Mouse (Mus musculus) limb, embryonic 12.5 days (tissue): ENCODE data around the gene Ctsl. TPM values are rescaled to one million over a fixed set of nuclear protein-coding genes. Genes with fewer than 3 reads are reported as not detected.
A peak's percentile ranks its signal among the peaks of the same experiment; 100 is the strongest.

ENCODE experiments used
- ATAC-seq: fragments of 200-750 bp; cut with Nextera tagmentation; 2 replicates; pipeline ENCODE4 v1.8.0; 2017; ENCODE audit warnings: low read depth, moderate TSS enrichment; ENCODE audit not compliant: insufficient number of reproducible peaks, insufficient read depth, low FRiP score, low TSS enrichment
- H3K27ac ChIP-seq: fragments of 300-500 bp; sonication (generic); 2 replicates; pipeline ENCODE4 v1.5.1; 2016; ENCODE audit warnings: mild to moderate bottlenecking, moderate library complexity
- H3K27me3 ChIP-seq: fragments of 300-500 bp; sonication (generic); 2 replicates; pipeline ENCODE4 v1.6.1; 2016; ENCODE audit warnings: mild to moderate bottlenecking, moderate library complexity
- H3K36me3 ChIP-seq: fragments of 300-500 bp; sonication (generic); 2 replicates; pipeline ENCODE4 v1.6.1; 2016; ENCODE audit warnings: mild to moderate bottlenecking, moderate library complexity
- H3K4me1 ChIP-seq: fragments of 300-500 bp; sonication (generic); replicated peaks from 2 replicates; pipeline ENCODE4 v1.6.1; 2016
- H3K4me2 ChIP-seq: fragments of 300-500 bp; sonication (generic); 2 replicates; pipeline ENCODE4 v1.6.1; 2016; ENCODE audit warnings: mild to moderate bottlenecking, moderate library complexity
- H3K4me3 ChIP-seq: fragments of 300-500 bp; sonication (generic); replicated peaks from 2 replicates; pipeline ENCODE4 v1.5.1; 2016; ENCODE audit warnings: mild to moderate bottlenecking
- H3K9ac ChIP-seq: fragments of 300-500 bp; sonication (generic); replicated peaks from 2 replicates; pipeline ENCODE4 v1.6.1; 2016; ENCODE audit warnings: mild to moderate bottlenecking, moderate library complexity
- H3K9me3 ChIP-seq: fragments of 300-500 bp; sonication (generic); 2 replicates; pipeline ENCODE4 v1.6.1; 2016; ENCODE audit warnings: mild to moderate bottlenecking, moderate library complexity
- WGBS: fragments of 180-500 bp; shearing (Covaris S2); methylation state at CpG from one replicate; pipeline ENCODE4 v1.1.7; 2016; 5-methylcytosine and 5-hydroxymethylcytosine counted together
- polyA plus RNA-seq: library from polyadenylated mRNA; unstranded; fragments of >200 nt; fragmentation: Nextera tagmentation; extraction: Ambion mirVana; gene quantifications from 2 replicates; pipeline ENCODE4 v1.2.1, GENCODE M21; 2016

Ctsl gene
- polyA plus RNA-seq: 153 and 157 TPM in 2 replicates

GRCm38 (mm10) chr13:64370173-64370940 lies at the start of gene Ctsl:
Ctsl (minus strand) TSS chr13:64370890.
- Histone ChIP-seq H3K27ac (peak within 1 kb of the TSS; percentile 80), H3K4me2 (peak within 1 kb of the TSS; percentile 79)

GRCm38 (mm10) chr13:64416955-64417601 lies 46.4 kb upstream of the Ctsl start:
- Histone ChIP-seq H3K4me1 (peaks cover 4% of the 10 kb centered on the region; the same call in 1 of the 2 replicates), H3K9me3 (no peaks in the 10 kb centered on the region), H3K36me3 (no peaks in the 10 kb centered on the region), H3K4me3 (no peak overlapping the region), H3K4me2 (no peak overlapping the region), H3K9ac (no peak overlapping the region), H3K27ac (no peak overlapping the region), H3K27me3 (no peaks in the 10 kb centered on the region)
- WGBS: 55% methylated on average over 5 of the region's 5 CpGs
- ATAC-seq: no peak

More at GRCm38 (mm10) chr13:64370173-64370940, at the start of gene Ctsl:
- under 1% methylated on average over 43 of the region's 43 CpGs for WGBS
- H3K9ac ChIP-seq: peak within 1 kb of the TSS; percentile 81
- no peaks in the 10 kb centered on the region for H3K27me3 ChIP-seq
- peaks cover 32% of the 10 kb centered on the region for H3K36me3 ChIP-seq
- H3K9me3 ChIP-seq: no peaks in the 10 kb centered on the region
- ATAC-seq: peak; percentile 98
- H3K4me3 ChIP-seq: peak within 1 kb of the TSS; percentile 79
- H3K4me1 ChIP-seq: peaks cover 14% of the 10 kb centered on the region

- no peak overlapping the region for H3K9ac ChIP-seq
- H3K4me1 ChIP-seq: no peaks in the 10 kb centered on the region
- H3K36me3 ChIP-seq: no peaks in the 10 kb centered on the region
- no peaks in the 10 kb centered on the region for H3K27me3 ChIP-seq
- no peak overlapping the region for H3K4me3 ChIP-seq
- no peak for ATAC-seq
- no peak overlapping the region for H3K4me2 ChIP-seq
- H3K9me3 ChIP-seq: no peaks in the 10 kb centered on the region
- 83% methylated on average over 2 of the region's 2 CpGs for WGBS
- H3K27ac ChIP-seq: no peak overlapping the region
Observed at GRCm38 (mm10) chr13:64415659-64416058, 45.0 kb upstream of the Ctsl start.

GRCm38 (mm10) chr13:64412752-64413257 lies 42.1 kb upstream of the Ctsl start:
- Histone ChIP-seq H3K27ac (no peak overlapping the region), H3K36me3 (no peaks in the 10 kb centered on the region), H3K4me1 (no peaks in the 10 kb centered on the region), H3K9ac (no peak overlapping the region), H3K4me2 (no peak overlapping the region), H3K9me3 (no peaks in the 10 kb centered on the region), H3K27me3 (no peaks in the 10 kb centered on the region), H3K4me3 (no peak overlapping the region)
- WGBS: 90% methylated on average over 2 of the region's 2 CpGs
- no peak for ATAC-seq

GRCm38 (mm10) chr13:64411282-64411681 lies 40.6 kb upstream of the Ctsl start:
- Histone ChIP-seq H3K4me2 (no peak overlapping the region), H3K4me1 (no peaks in the 10 kb centered on the region), H3K4me3 (no peak overlapping the region), H3K9ac (no peak overlapping the region), H3K9me3 (no peaks in the 10 kb centered on the region), H3K36me3 (no peaks in the 10 kb centered on the region), H3K27ac (no peak overlapping the region), H3K27me3 (no peaks in the 10 kb centered on the region)
- ATAC-seq: no peak
- 79% methylated on average over 2 of the region's 2 CpGs for WGBS

- Histone ChIP-seq H3K9me3 (no peaks in the 10 kb centered on the region), H3K4me2 (no peak overlapping the region), H3K36me3 (no peaks in the 10 kb centered on the region), H3K9ac (no peak overlapping the region), H3K27ac (no peak overlapping the region), H3K4me3 (no peak overlapping the region), H3K27me3 (no peaks in the 10 kb centered on the region), H3K4me1 (no peaks in the 10 kb centered on the region)
- 71% methylated on average over 5 of the region's 5 CpGs for WGBS
- ATAC-seq: no peak
Observed at GRCm38 (mm10) chr13:64410604-64411003, 39.9 kb upstream of the Ctsl start.

GRCm38 (mm10) chr13:64407992-64408391 lies 37.3 kb upstream of the Ctsl start:
- no peaks in the 10 kb centered on the region for H3K36me3 ChIP-seq
- no peak overlapping the region for H3K4me3 ChIP-seq
- no peak overlapping the region for H3K9ac ChIP-seq
- WGBS: 87% methylated on average over 5 of the region's 5 CpGs
- no peaks in the 10 kb centered on the region for H3K4me1 ChIP-seq
- H3K27ac ChIP-seq: no peak overlapping the region
- ATAC-seq: no peak
- no peaks in the 10 kb centered on the region for H3K27me3 ChIP-seq
- no peaks in the 10 kb centered on the region for H3K9me3 ChIP-seq
- no peak overlapping the region for H3K4me2 ChIP-seq

- Histone ChIP-seq H3K27ac (no peak overlapping the region), H3K27me3 (no peaks in the 10 kb centered on the region), H3K36me3 (no peaks in the 10 kb centered on the region), H3K9ac (no peak overlapping the region), H3K4me3 (no peak overlapping the region), H3K9me3 (no peaks in the 10 kb centered on the region), H3K4me1 (no peaks in the 10 kb centered on the region), H3K4me2 (no peak overlapping the region)
- ATAC-seq: no peak
- 77% methylated on average over 6 of the region's 6 CpGs for WGBS
Observed at GRCm38 (mm10) chr13:64405550-64405949, 34.9 kb upstream of the Ctsl start.

- no peak overlapping the region for H3K9ac ChIP-seq
- H3K36me3 ChIP-seq: no peaks in the 10 kb centered on the region
- H3K9me3 ChIP-seq: no peaks in the 10 kb centered on the region
- H3K27me3 ChIP-seq: no peaks in the 10 kb centered on the region
- H3K4me1 ChIP-seq: no peaks in the 10 kb centered on the region
- no peak overlapping the region for H3K4me2 ChIP-seq
- ATAC-seq: no peak
- 59% methylated on average over 3 of the region's 3 CpGs for WGBS
- H3K4me3 ChIP-seq: no peak overlapping the region
- H3K27ac ChIP-seq: no peak overlapping the region
Observed at GRCm38 (mm10) chr13:64403519-64403918, 32.8 kb upstream of the Ctsl start.

GRCm38 (mm10) chr13:64402951-64403460 lies 32.3 kb upstream of the Ctsl start:
- 87% methylated on average over 8 of the region's 8 CpGs for WGBS
- no peak overlapping the region for H3K4me2 ChIP-seq
- no peak overlapping the region for H3K9ac ChIP-seq
- no peak for ATAC-seq
- H3K4me1 ChIP-seq: no peaks in the 10 kb centered on the region
- no peaks in the 10 kb centered on the region for H3K9me3 ChIP-seq
- H3K36me3 ChIP-seq: no peaks in the 10 kb centered on the region
- H3K4me3 ChIP-seq: no peak overlapping the region
- H3K27ac ChIP-seq: no peak overlapping the region
- no peaks in the 10 kb centered on the region for H3K27me3 ChIP-seq

- no peak for ATAC-seq
- Histone ChIP-seq H3K4me1 (no peaks in the 10 kb centered on the region), H3K9ac (no peak overlapping the region), H3K27me3 (no peaks in the 10 kb centered on the region), H3K27ac (no peak overlapping the region), H3K36me3 (no peaks in the 10 kb centered on the region), H3K4me3 (no peak overlapping the region), H3K4me2 (no peak overlapping the region), H3K9me3 (no peaks in the 10 kb centered on the region)
- 87% methylated on average over 10 of the region's 10 CpGs for WGBS
Observed at GRCm38 (mm10) chr13:64402504-64402949, 31.8 kb upstream of the Ctsl start.
